Mouse (Mus musculus) kidney, adult 2 months (tissue): Measurements from ENCODE around the gene Krtap29-1. TPM values are rescaled to one million over a fixed set of nuclear protein-coding genes. Genes with fewer than 3 reads are reported as not detected.

ENCODE experiments used
- DNase-seq: peaks from one replicate; pipeline ENCODE4 v3.0.0; 2021
- H3K27ac ChIP-seq: fragments of 200-500 bp; 2 replicates; pipeline ENCODE4 v1.5.1; 2012; ENCODE audit warnings: low read depth, low read length, control low read depth, inconsistent platforms; ENCODE audit not compliant: insufficient read depth
- H3K27me3 ChIP-seq: fragments of 200-500 bp; replicated peaks from 2 replicates; pipeline ENCODE4 v1.6.1; 2012; ENCODE audit warnings: mild to moderate bottlenecking, moderate library complexity, low read length, inconsistent platforms; ENCODE audit not compliant: control insufficient read depth, insufficient read depth
- H3K36me3 ChIP-seq: fragments of 200-500 bp; 2 replicates; pipeline ENCODE4 v1.6.1; 2012; ENCODE audit warnings: mild to moderate bottlenecking, moderate library complexity, low read length, inconsistent platforms; ENCODE audit not compliant: control insufficient read depth, insufficient read depth
- H3K4me1 ChIP-seq: fragments of 200-500 bp; 2 replicates; pipeline ENCODE4 v1.6.1; 2011; ENCODE audit warnings: low read length; ENCODE audit not compliant: control insufficient read depth, insufficient read depth
- H3K4me3 ChIP-seq: fragments of 200-500 bp; 2 replicates; pipeline ENCODE4 v1.5.1; 2011; ENCODE audit warnings: mild to moderate bottlenecking, low read depth, low read length, control low read depth; ENCODE audit not compliant: insufficient read depth
- CTCF ChIP-seq: fragments of 200-500 bp; conservative IDR thresholded peaks from 2 replicates; pipeline ENCODE4 v1.5.1; 2011; ENCODE audit warnings: low read depth, mild to moderate bottlenecking, control low read depth, low read length, moderate library complexity, mixed read lengths; ENCODE audit not compliant: insufficient read depth, insufficient read length
- POLR2A ChIP-seq: fragments of 200-500 bp; IDR thresholded peaks from one replicate; pipeline ENCODE4 v1.6.1; 2011; ENCODE audit warnings: low read depth, low read length, control low read depth
- WGBS: fragments of 180-500 bp; shearing (Covaris S2); methylation state at CpG from one replicate; pipeline ENCODE4 v1.1.7; 2018; 5-methylcytosine and 5-hydroxymethylcytosine counted together
- polyA plus RNA-seq: library from polyadenylated mRNA; depleted of rRNA; stranded (reverse); fragments of >200 nt; gene quantifications from 2 replicates; pipeline ENCODE4 v1.2.3, GENCODE M21; 2012; rRNA removed

The Krtap29-1 gene
- not detected in 2 replicates for polyA plus RNA-seq

GRCm38 (mm10) chr11:99978953-99979352 lies at the start of gene Krtap29-1:
Gene Krtap29-1, minus strand, starts transcription at chr11:99979053.
- H3K27me3 ChIP-seq, result no peaks in the 10 kb centered on the region
- WGBS, result 61% methylated on average over 5 of the region's 5 CpGs
- no peaks in the 10 kb centered on the region for H3K36me3 ChIP-seq
- H3K4me1 ChIP-seq, result no peaks in the 10 kb centered on the region
- no peak for DNase-seq
- no peak within 1 kb of the TSS for H3K4me3 ChIP-seq
- TF ChIP-seq POLR2A, result no peak
- no peak for TF ChIP-seq CTCF
- no peak within 1 kb of the TSS for H3K27ac ChIP-seq

GRCm38 (mm10) chr11:100021438-100021837 lies 42.6 kb upstream of the Krtap29-1 start:
- TF ChIP-seq POLR2A, result no peak
- TF ChIP-seq CTCF, result no peak
- 68% methylated on average over 5 of the region's 5 CpGs for WGBS
- no peaks in the 10 kb centered on the region for H3K36me3 ChIP-seq

DNA sequence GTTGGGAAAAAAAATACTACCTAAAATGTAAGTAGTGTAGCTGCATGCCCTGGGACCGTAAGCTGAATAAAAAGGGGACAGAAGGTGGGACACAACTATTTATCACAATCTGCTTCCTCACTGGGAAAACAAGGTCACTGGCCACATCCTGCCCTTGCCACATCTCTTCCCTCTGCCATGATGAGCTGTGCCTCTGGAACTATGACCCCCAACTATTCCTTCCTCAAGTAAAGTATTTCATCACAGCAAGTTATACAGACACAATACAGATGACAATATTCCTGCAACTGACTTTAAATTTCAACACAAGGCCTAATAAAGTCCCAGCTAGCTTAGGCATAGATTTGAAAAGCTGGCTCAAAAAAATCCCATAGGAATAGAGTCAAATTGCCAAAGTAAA lies 40.6 kb upstream of the Krtap29-1 start:
- no peak for TF ChIP-seq POLR2A
- TF ChIP-seq CTCF, result no peak
- Histone ChIP-seq H3K27ac (no peak overlapping the region), H3K4me1 (no peaks in the 10 kb centered on the region), H3K36me3 (no peaks in the 10 kb centered on the region), H3K27me3 (no peaks in the 10 kb centered on the region), H3K4me3 (no peak overlapping the region)
- WGBS, result 60% methylated on average over 1 of the region's 1 CpGs
- no peak for DNase-seq

More at GRCm38 (mm10) chr11:100021438-100021837, 42.6 kb upstream of the Krtap29-1 start:
- H3K4me1 ChIP-seq, result no peaks in the 10 kb centered on the region
- no peak overlapping the region for H3K4me3 ChIP-seq
- no peak for DNase-seq
- H3K27me3 ChIP-seq, result no peaks in the 10 kb centered on the region
- no peak overlapping the region for H3K27ac ChIP-seq

DNA sequence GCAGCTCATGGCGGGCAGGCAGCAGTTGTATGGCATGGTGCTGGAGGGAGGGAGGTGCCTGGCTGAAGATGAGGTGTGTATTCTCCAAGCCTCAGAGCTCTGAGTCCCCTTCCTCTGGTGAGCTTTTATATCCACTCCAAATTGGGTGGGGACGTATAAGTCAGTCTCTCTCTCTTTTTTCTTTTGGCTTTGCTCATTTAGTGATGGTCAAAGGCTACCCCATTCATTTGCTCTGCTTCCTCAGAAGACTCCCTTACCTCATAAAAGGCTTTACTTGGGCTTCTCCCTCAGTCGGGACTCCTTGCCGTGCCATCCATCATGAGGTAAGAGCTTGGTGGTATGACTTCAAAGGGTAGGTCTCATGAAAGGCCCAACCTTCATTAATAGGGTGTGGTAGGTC lies 37.3 kb upstream of the Krtap29-1 start, which contains the start of gene Krt33a:
Gene Krt33a (minus strand): TSS at position 101 of the 400 bp plus-strand sequence.
- Histone ChIP-seq H3K4me3 (no peak within 1 kb of the TSS), H3K27me3 (no peaks in the 10 kb centered on the region), H3K4me1 (no peaks in the 10 kb centered on the region), H3K36me3 (no peaks in the 10 kb centered on the region), H3K27ac (no peak within 1 kb of the TSS)
- DNase-seq, result no peak
- 64% methylated on average over 4 of the region's 4 CpGs for WGBS
- TF ChIP-seq CTCF (no peak), POLR2A (no peak)

DNA sequence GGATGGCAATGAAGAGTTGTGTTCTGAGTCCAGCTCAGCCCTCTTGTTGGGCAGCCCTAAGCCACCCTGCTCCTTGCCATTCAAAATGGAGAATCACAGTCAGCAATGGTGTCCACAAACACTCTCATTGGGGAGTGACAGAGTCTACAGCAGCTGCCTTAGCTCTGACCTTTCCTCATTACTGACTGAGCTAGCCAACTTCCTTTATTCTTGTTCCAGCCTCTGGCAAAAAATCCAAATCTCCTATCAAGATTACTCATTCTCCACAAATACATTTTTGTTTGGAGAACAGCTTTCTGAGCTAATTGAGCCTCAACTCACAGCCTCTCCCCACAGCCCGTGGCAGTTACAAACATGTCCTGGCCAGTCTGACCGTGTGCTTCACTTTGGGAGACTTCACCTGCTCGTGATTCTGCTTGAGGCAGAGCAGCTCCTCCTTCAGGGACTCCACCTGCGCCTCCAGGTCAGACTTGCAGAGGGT lies 34.9 kb upstream of the Krtap29-1 start:
- H3K4me3 ChIP-seq, result no peak overlapping the region
- no peaks in the 10 kb centered on the region for H3K36me3 ChIP-seq
- H3K27me3 ChIP-seq, result no peaks in the 10 kb centered on the region
- no peak for DNase-seq
- TF ChIP-seq POLR2A (no peak), CTCF (no peak)
- H3K27ac ChIP-seq, result no peak overlapping the region
- 65% methylated on average over 4 of the region's 4 CpGs for WGBS
- no peaks in the 10 kb centered on the region for H3K4me1 ChIP-seq

DNA sequence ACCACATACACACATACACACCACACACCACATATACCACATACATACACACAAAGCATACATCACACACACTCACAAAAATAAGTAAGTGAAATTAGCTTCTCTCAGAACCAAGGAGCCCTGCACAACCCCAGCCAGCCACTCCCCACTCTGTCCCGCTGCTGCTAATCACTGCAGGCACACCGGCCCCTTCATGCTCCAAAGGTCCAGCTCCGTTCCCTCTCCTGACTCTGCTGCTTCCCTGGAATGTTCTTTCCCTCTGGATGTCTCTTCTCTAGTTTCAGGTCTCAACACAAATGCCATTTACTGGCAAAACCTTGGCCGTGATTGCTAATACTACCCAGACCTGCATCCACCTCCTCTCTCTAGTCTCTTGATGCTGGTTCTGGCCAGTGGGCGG lies 31.8 kb upstream of the Krtap29-1 start:
- Histone ChIP-seq H3K4me3 (no peak overlapping the region), H3K27me3 (no peaks in the 10 kb centered on the region; the same call in 1 of the 2 replicates), H3K27ac (no peak overlapping the region), H3K4me1 (no peaks in the 10 kb centered on the region), H3K36me3 (no peaks in the 10 kb centered on the region)
- WGBS, result 47% methylated on average over 5 of the region's 5 CpGs
- no peak for DNase-seq
- TF ChIP-seq CTCF, result no peak
- TF ChIP-seq POLR2A, result no peak

DNA sequence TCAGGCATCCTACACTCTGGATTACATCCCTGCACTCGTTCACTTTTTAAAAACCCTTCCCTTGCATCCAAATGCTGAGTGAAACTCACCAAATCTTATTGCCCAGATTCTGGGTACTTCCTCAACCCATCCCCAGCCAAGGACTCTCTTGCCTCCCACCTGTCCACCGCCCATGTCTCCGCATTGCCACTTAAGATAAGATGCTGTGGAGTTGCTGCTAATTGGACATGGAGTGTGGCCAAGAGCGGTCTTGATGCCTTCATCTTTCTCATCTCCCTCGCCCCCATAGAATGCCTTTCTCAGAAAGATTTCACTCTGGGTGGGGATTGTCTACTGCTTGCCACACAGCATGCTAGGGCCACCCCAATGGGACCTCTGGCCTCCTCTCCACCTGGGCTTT lies 29.5 kb upstream of the Krtap29-1 start:
- H3K36me3 ChIP-seq, result no peaks in the 10 kb centered on the region
- no peak overlapping the region for H3K27ac ChIP-seq
- no peaks in the 10 kb centered on the region for H3K4me1 ChIP-seq
- WGBS, result 89% methylated on average over 5 of the region's 5 CpGs
- no peak for DNase-seq
- no peak overlapping the region for H3K4me3 ChIP-seq
- H3K27me3 ChIP-seq, result no peaks in the 10 kb centered on the region; the same call in 1 of the 2 replicates
- TF ChIP-seq POLR2A, result no peak
- no peak for TF ChIP-seq CTCF
